Mouse (Mus musculus) midbrain, embryonic 14.5 days (tissue): ENCODE measurements around the gene Eif1ad. TPM values are rescaled to one million over a fixed set of nuclear protein-coding genes. Genes with fewer than 3 reads are reported as not detected.

ENCODE experiments used
- ATAC-seq: fragments of 200-750 bp; cut with Nextera tagmentation; 2 replicates; pipeline ENCODE4 v1.8.0; 2017; ENCODE audit warnings: moderate number of reproducible peaks, moderate library complexity; ENCODE audit not compliant: low FRiP score, low TSS enrichment
- DNase-seq: peaks from one replicate; pipeline ENCODE4 v3.0.0-alpha.2; 2015
- H3K27ac ChIP-seq: fragments of 300-500 bp; sonication (generic); replicated peaks from 2 replicates; pipeline ENCODE4 v1.5.1; 2014; ENCODE audit warnings: mild to moderate bottlenecking, low read depth, low read length, moderate library complexity
- H3K27me3 ChIP-seq: fragments of 300-500 bp; sonication (generic); 2 replicates; pipeline ENCODE4 v1.6.1; 2014; ENCODE audit warnings: low read length, control low read depth, mixed read lengths; ENCODE audit not compliant: control insufficient read depth, insufficient read depth
- H3K36me3 ChIP-seq: fragments of 300-500 bp; sonication (generic); 2 replicates; pipeline ENCODE4 v1.6.1; 2014; ENCODE audit warnings: low read length, control low read depth; ENCODE audit not compliant: control insufficient read depth, insufficient read depth
- H3K4me1 ChIP-seq: fragments of 300-500 bp; sonication (generic); 2 replicates; pipeline ENCODE4 v1.6.1; 2014; ENCODE audit warnings: mild to moderate bottlenecking, antibody characterized with exemption, low read length, control low read depth; ENCODE audit not compliant: control insufficient read depth, insufficient read depth
- H3K4me2 ChIP-seq: fragments of 300-500 bp; sonication (generic); 2 replicates; pipeline ENCODE4 v1.6.1; 2014; ENCODE audit warnings: mild to moderate bottlenecking, low read length, moderate library complexity
- H3K4me3 ChIP-seq: fragments of 300-500 bp; sonication (generic); replicated peaks from 2 replicates; pipeline ENCODE4 v1.5.1; 2014; ENCODE audit warnings: low read depth, low read length
- H3K9ac ChIP-seq: fragments of 300-500 bp; sonication (generic); replicated peaks from 2 replicates; pipeline ENCODE4 v1.6.1; 2014; ENCODE audit warnings: mild to moderate bottlenecking, low read length, moderate library complexity
- H3K9me3 ChIP-seq: fragments of 300-500 bp; sonication (generic); 2 replicates; pipeline ENCODE4 v1.6.1; 2016; ENCODE audit warnings: low read length, control low read depth, mixed read lengths; ENCODE audit not compliant: control insufficient read depth
- WGBS: fragments of 180-500 bp; shearing (Covaris S2); extraction: QIAGEN DNeasy Blood & Tissue Kit; methylation state at CpG from one replicate; pipeline ENCODE4 v1.1.7; 2014; 5-methylcytosine and 5-hydroxymethylcytosine counted together
- polyA plus RNA-seq: library from polyadenylated mRNA; unstranded; fragments of >200 nt; fragmentation: Nextera tagmentation; extraction: Ambion mirVana; gene quantifications from 2 replicates; pipeline ENCODE4 v1.2.1, GENCODE M21; 2014

Gene Eif1ad
- polyA plus RNA-seq, 1 experiment from 2014 or later, result 36.6 TPM

DNA sequence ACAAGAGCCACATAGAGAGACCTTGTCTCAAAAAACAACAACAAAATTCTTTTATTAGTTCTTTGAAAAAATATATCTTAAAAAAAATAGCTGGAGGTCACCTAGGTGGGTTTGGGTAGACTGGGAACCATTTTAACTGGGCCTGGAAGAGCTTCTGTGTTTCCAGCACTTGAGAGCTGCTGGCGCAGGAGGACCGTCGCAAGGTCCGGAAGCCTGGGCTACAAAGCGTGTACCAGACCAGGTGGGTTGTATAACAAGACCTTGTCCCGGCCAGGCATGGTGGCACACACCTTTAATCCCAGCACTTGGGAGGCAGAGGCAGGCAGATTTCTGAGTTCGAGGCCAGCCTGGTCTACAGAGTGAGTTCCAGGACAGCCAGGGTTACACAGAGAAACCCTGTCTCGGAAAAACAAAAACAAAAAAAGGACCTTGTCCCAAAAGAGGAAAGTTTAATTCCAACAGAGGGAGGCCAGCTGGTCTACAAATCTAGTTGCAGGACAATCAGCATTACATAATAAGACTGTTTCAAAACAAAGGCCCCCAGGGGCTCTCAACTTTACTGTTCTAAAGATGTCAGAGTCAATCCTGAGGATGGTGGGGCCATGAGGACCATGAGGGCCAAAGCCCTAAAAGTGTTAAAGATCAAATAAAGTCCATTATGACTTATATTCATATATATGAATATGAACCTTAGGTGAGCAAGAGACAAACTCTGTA lies 52.4 kb downstream of the Eif1ad start:
- Histone ChIP-seq H3K36me3 (peaks cover 48% of the 10 kb centered on the region), H3K27ac (no peak overlapping the region), H3K4me1 (peaks cover 12% of the 10 kb centered on the region), H3K9ac (no peak overlapping the region), H3K27me3 (no peaks in the 10 kb centered on the region), H3K4me3 (no peak overlapping the region), H3K4me2 (no peak overlapping the region), H3K9me3 (no peaks in the 10 kb centered on the region)
- no peak for ATAC-seq
- 96% methylated on average over 8 of the region's 8 CpGs for WGBS
- no peak for DNase-seq

DNA sequence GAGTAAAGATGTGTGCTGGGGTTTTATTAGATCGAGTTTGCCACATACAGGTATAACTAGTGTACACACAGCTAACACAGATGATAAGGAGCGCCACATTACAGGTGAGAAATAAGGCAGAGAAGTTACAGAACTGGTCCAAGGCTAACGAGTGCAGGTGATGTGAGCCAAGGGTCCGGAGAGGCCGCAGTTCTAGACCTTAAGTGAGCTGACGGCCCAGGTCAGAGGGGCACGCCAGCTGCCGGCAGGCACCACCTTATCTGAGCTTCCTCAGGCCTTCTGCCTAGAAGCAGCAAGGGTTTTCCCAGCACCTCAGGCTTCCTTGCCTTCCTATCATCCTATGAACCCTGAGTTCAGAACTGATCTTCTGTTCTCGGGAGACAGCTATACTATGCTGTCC lies 53.1 kb downstream of the Eif1ad start:
- 92% methylated on average over 9 of the region's 9 CpGs for WGBS
- no peak for DNase-seq
- Histone ChIP-seq H3K9ac (no peak overlapping the region), H3K9me3 (no peaks in the 10 kb centered on the region), H3K27me3 (no peaks in the 10 kb centered on the region), H3K4me2 (no peak overlapping the region), H3K4me3 (no peak overlapping the region), H3K27ac (no peak overlapping the region), H3K36me3 (peaks cover 48% of the 10 kb centered on the region), H3K4me1 (peaks cover 13% of the 10 kb centered on the region)
- ATAC-seq, result no peak

DNA sequence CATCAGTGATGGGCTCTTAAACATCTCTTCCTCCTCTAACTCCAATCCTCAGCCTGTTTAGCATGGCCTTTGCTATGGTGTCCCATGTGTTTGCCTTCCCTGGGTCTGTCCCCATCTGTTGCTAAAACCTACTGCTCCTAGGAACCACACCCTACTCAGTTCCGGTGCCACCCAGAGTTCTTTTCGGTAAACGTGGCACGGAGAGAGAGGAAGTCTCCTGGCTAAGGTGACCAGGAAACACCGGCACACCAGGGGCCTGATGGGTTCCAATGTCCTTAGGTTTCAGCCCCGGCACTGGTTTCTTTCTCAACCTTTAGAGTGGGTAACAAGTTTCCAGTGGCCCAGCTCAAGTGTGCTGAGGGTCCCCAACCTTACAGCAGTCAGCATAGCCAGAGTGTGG lies 54.0 kb downstream of the Eif1ad start:
- Histone ChIP-seq H3K9ac (no peak overlapping the region), H3K27me3 (no peaks in the 10 kb centered on the region), H3K4me3 (no peak overlapping the region), H3K36me3 (peaks cover 48% of the 10 kb centered on the region), H3K4me2 (no peak overlapping the region), H3K4me1 (peaks cover 13% of the 10 kb centered on the region), H3K9me3 (no peaks in the 10 kb centered on the region), H3K27ac (no peak overlapping the region)
- DNase-seq, result no peak
- 94% methylated on average over 6 of the region's 6 CpGs for WGBS
- ATAC-seq, result no peak

Other genes starting within 250 kb of the Eif1ad start
- 52.5 and 59.0 TPM in 2 replicates for gene Klc2, start 248.2 kb upstream of the Eif1ad start, polyA plus RNA-seq
- 42.4 and 48.4 TPM in 2 replicates for gene Pacs1, start 93.6 kb upstream of the Eif1ad start, polyA plus RNA-seq
- gene Sf3b2, start 71.3 kb upstream of the Eif1ad start, polyA plus RNA-seq, result 291 and 365 TPM in 2 replicates
- gene Gal3st3, start 68.4 kb upstream of the Eif1ad start, polyA plus RNA-seq, result 29.0 and 35.5 TPM in 2 replicates
- not detected in 2 replicates for gene Catsper1, start 31.0 kb upstream of the Eif1ad start, polyA plus RNA-seq
- gene Cst6, start 17.2 kb upstream of the Eif1ad start, polyA plus RNA-seq, result 7.7 and 8.4 TPM in 2 replicates
- gene Banf1, start 427 bp downstream of the Eif1ad start, polyA plus RNA-seq, result 330 and 375 TPM in 2 replicates
- gene Sart1, start 22.0 kb downstream of the Eif1ad start, polyA plus RNA-seq, result 57.1 and 61.1 TPM in 2 replicates
- gene Tsga10ip, start 35.8 kb downstream of the Eif1ad start, polyA plus RNA-seq, result 0.12 TPM in 1 of 2 replicates, not detected in the other
- 225 and 299 TPM in 2 replicates for gene Drap1, start 58.2 kb downstream of the Eif1ad start, polyA plus RNA-seq
- 53.7 and 65.2 TPM in 2 replicates for gene AI837181, start 58.4 kb downstream of the Eif1ad start, polyA plus RNA-seq
- not detected in 2 replicates for gene Fosl1, start 80.8 kb downstream of the Eif1ad start, polyA plus RNA-seq
- gene Ccdc85b, start 91.2 kb downstream of the Eif1ad start, polyA plus RNA-seq, result 7.6 and 9.1 TPM in 2 replicates
- gene Fibp, start 93.9 kb downstream of the Eif1ad start, polyA plus RNA-seq, result 169 and 199 TPM in 2 replicates
- gene Ctsw, start 101.8 kb downstream of the Eif1ad start, polyA plus RNA-seq, result 4.3 and 4.9 TPM in 2 replicates
- 18.0 and 28.7 TPM in 2 replicates for gene Efemp2, start 107.2 kb downstream of the Eif1ad start, polyA plus RNA-seq
- 43.4 and 49.3 TPM in 2 replicates for gene Mus81, start 121.7 kb downstream of the Eif1ad start, polyA plus RNA-seq
- gene Cfl1, start 123.7 kb downstream of the Eif1ad start, polyA plus RNA-seq, result 4,021 and 4,124 TPM in 2 replicates
- 0.36 TPM in 2 replicates for gene 1700020D05Rik, start 137.0 kb downstream of the Eif1ad start, polyA plus RNA-seq
- gene Snx32, start 143.8 kb downstream of the Eif1ad start, polyA plus RNA-seq, result 89.8 and 98.4 TPM in 2 replicates
- gene Ovol1, start 193.9 kb downstream of the Eif1ad start, polyA plus RNA-seq, result not detected in 2 replicates
- 1.6 and 2.8 TPM in 2 replicates for gene Ap5b1, start 201.3 kb downstream of the Eif1ad start, polyA plus RNA-seq
- gene Rnaseh2c, start 235.1 kb downstream of the Eif1ad start, polyA plus RNA-seq, result 46.8 and 58.8 TPM in 2 replicates
- gene Kat5, start 243.5 kb downstream of the Eif1ad start, polyA plus RNA-seq, result 49.5 and 58.3 TPM in 2 replicates